Mouse (Mus musculus) intestine, embryonic 14.5 days (tissue): Measurements from ENCODE around the gene Cntrob. TPM values are rescaled to one million over a fixed set of nuclear protein-coding genes. Genes with fewer than 3 reads are reported as not detected.
A peak's percentile ranks its signal among the peaks of the same experiment; 100 is the strongest.

Experiments used
- ATAC-seq: fragments of 200-750 bp; cut with Nextera tagmentation; replicated peaks from 2 replicates; pipeline ENCODE4 v1.8.0; 2017; ENCODE audit warnings: low read depth, moderate number of reproducible peaks, moderate TSS enrichment, moderate library complexity; ENCODE audit not compliant: low FRiP score, low TSS enrichment
- DNase-seq: peaks from one replicate; pipeline ENCODE4 v3.0.0-alpha.2; 2018; ENCODE audit warnings: low spot score
- H3K27ac ChIP-seq: fragments of 300-500 bp; sonication (generic); 2 replicates; pipeline ENCODE4 v1.5.1; 2014; ENCODE audit warnings: low read depth, mild to moderate bottlenecking, control low read depth
- H3K27me3 ChIP-seq: fragments of 300-500 bp; sonication (generic); replicated peaks from 2 replicates; pipeline ENCODE4 v1.6.1; 2014; ENCODE audit warnings: low read length, control low read depth; ENCODE audit not compliant: control insufficient read depth, insufficient read depth
- H3K36me3 ChIP-seq: fragments of 300-500 bp; sonication (generic); 2 replicates; pipeline ENCODE4 v1.6.1; 2014; ENCODE audit warnings: low read length, control low read depth; ENCODE audit not compliant: control insufficient read depth, insufficient read depth
- H3K4me1 ChIP-seq: fragments of 300-500 bp; sonication (generic); replicated peaks from 2 replicates; pipeline ENCODE4 v1.6.1; 2014; ENCODE audit warnings: low read length, control low read depth, mixed read lengths; ENCODE audit not compliant: control insufficient read depth, insufficient read depth
- H3K4me2 ChIP-seq: fragments of 300-500 bp; sonication (generic); 2 replicates; pipeline ENCODE4 v1.6.1; 2014; ENCODE audit warnings: low read length
- H3K4me3 ChIP-seq: fragments of 300-500 bp; sonication (generic); 2 replicates; pipeline ENCODE4 v1.5.1; 2014; ENCODE audit warnings: low read depth, low read length, control low read depth, mixed read lengths
- H3K9ac ChIP-seq: fragments of 300-500 bp; sonication (generic); 2 replicates; pipeline ENCODE4 v1.6.1; 2014; ENCODE audit warnings: mild to moderate bottlenecking, low read length
- H3K9me3 ChIP-seq: fragments of 300-500 bp; sonication (generic); 2 replicates; pipeline ENCODE4 v1.6.1; 2016; ENCODE audit warnings: low read length, control low read depth; ENCODE audit not compliant: control insufficient read depth
- WGBS: fragments of 180-500 bp; shearing (Covaris S2); extraction: QIAGEN DNeasy Blood & Tissue Kit; methylation state at CpG from one replicate; pipeline ENCODE4 v1.1.7; 2014; 5-methylcytosine and 5-hydroxymethylcytosine counted together
- polyA plus RNA-seq: library from polyadenylated mRNA; unstranded; fragments of >200 nt; fragmentation: Nextera tagmentation; extraction: Ambion mirVana; gene quantifications from 2 replicates; pipeline ENCODE4 v1.2.1, GENCODE M21; 2014

Cntrob gene
- polyA plus RNA-seq, 1 experiment from 2014 or later = 15.5 TPM

- Histone ChIP-seq H3K27me3 (no peaks in the 10 kb centered on the region), H3K27ac (peak overlapping the region; percentile 100), H3K9me3 (no peaks in the 10 kb centered on the region), H3K4me2 (peak overlapping the region; percentile 64), H3K4me1 (peaks cover 50% of the 10 kb centered on the region), H3K9ac (peak overlapping the region; percentile 100), H3K36me3 (peaks cover 5% of the 10 kb centered on the region), H3K4me3 (peak overlapping the region; percentile 80)
- peak; percentile 79 for DNase-seq
- peak; percentile 22 for ATAC-seq
- WGBS = under 1% methylated on average over 60 of the region's 106 CpGs
Observed at GRCm38 (mm10) chr11:69368356-69369214, 45.0 kb upstream of the Cntrob start.

GRCm38 (mm10) chr11:69367616-69368355 is 44.2 kb upstream of the Cntrob start:
- under 1% methylated on average over 22 of the region's 22 CpGs for WGBS
- Histone ChIP-seq H3K27me3 (no peaks in the 10 kb centered on the region), H3K4me2 (peak overlapping the region; percentile 64), H3K4me1 (peaks cover 50% of the 10 kb centered on the region), H3K9ac (peak overlapping the region; percentile 100), H3K36me3 (peaks cover 11% of the 10 kb centered on the region), H3K9me3 (no peaks in the 10 kb centered on the region), H3K27ac (peak overlapping the region; percentile 100), H3K4me3 (peak overlapping the region; percentile 80)
- DNase-seq = peak; percentile 69
- peak; percentile 0; the same call in 1 of the 2 replicates for ATAC-seq

- Histone ChIP-seq H3K4me1 (peaks cover 43% of the 10 kb centered on the region), H3K4me3 (peak overlapping the region; percentile 80), H3K27me3 (no peaks in the 10 kb centered on the region), H3K4me2 (peak overlapping the region; percentile 64), H3K36me3 (peaks cover 19% of the 10 kb centered on the region), H3K9ac (peak overlapping the region; percentile 100), H3K9me3 (no peaks in the 10 kb centered on the region), H3K27ac (peak overlapping the region; percentile 100)
- ATAC-seq (peak; percentile 3; the same call in 1 of the 2 replicates), DNase-seq (peak; percentile 85)
- under 1% methylated on average over 22 of the region's 22 CpGs for WGBS
Observed at GRCm38 (mm10) chr11:69366855-69367615, 43.5 kb upstream of the Cntrob start.

GRCm38 (mm10) chr11:69366157-69366854 is 42.7 kb upstream of the Cntrob start:
- WGBS = under 1% methylated on average over 26 of the region's 26 CpGs
- ATAC-seq (peak; percentile 77), DNase-seq (peak; percentile 95)
- Histone ChIP-seq H3K27ac (peak overlapping the region; percentile 100), H3K27me3 (no peaks in the 10 kb centered on the region), H3K4me2 (peak overlapping the region; percentile 64), H3K4me3 (peak overlapping the region; percentile 80), H3K36me3 (peaks cover 26% of the 10 kb centered on the region), H3K9ac (peak overlapping the region; percentile 31), H3K4me1 (peaks cover 35% of the 10 kb centered on the region), H3K9me3 (no peaks in the 10 kb centered on the region)

- Histone ChIP-seq H3K27ac (peak overlapping the region; percentile 95), H3K27me3 (no peaks in the 10 kb centered on the region), H3K4me1 (peaks cover 29% of the 10 kb centered on the region), H3K36me3 (peaks cover 32% of the 10 kb centered on the region), H3K4me3 (peak overlapping the region; percentile 80), H3K4me2 (peak overlapping the region; percentile 64), H3K9ac (peak overlapping the region; percentile 31), H3K9me3 (no peaks in the 10 kb centered on the region)
- WGBS = 14% methylated on average over 6 of the region's 6 CpGs
- peak; percentile 66 for DNase-seq
- no peak for ATAC-seq
Observed at GRCm38 (mm10) chr11:69365722-69366121, 42.1 kb upstream of the Cntrob start.

- Histone ChIP-seq H3K4me2 (peak overlapping the region; percentile 64), H3K4me3 (0 out of 2 replicates have a peak overlapping the region, but pooled peaks have one; percentile 80), H3K9ac (no peak overlapping the region), H3K36me3 (peaks cover 40% of the 10 kb centered on the region), H3K27ac (peak overlapping the region; percentile 95), H3K27me3 (no peaks in the 10 kb centered on the region), H3K9me3 (no peaks in the 10 kb centered on the region), H3K4me1 (peaks cover 26% of the 10 kb centered on the region)
- ATAC-seq = no peak; the same call in 1 of the 2 replicates
- 2% methylated on average over 6 of the region's 6 CpGs for WGBS
- DNase-seq = peak; percentile 85
Observed at GRCm38 (mm10) chr11:69364910-69365309, 41.3 kb upstream of the Cntrob start.

- peak overlapping the region; percentile 95 for H3K27ac ChIP-seq
- no peaks in the 10 kb centered on the region for H3K27me3 ChIP-seq
- peaks cover 26% of the 10 kb centered on the region for H3K4me1 ChIP-seq
- no peak overlapping the region for H3K9ac ChIP-seq
- ATAC-seq (no peak), DNase-seq (no peak)
- H3K36me3 ChIP-seq = peaks cover 45% of the 10 kb centered on the region
- H3K4me3 ChIP-seq = no peak overlapping the region
- H3K9me3 ChIP-seq = no peaks in the 10 kb centered on the region
- peak overlapping the region; percentile 64 for H3K4me2 ChIP-seq
- WGBS = 47% methylated on average over 8 of the region's 8 CpGs
Observed at GRCm38 (mm10) chr11:69364376-69364775, 40.8 kb upstream of the Cntrob start.
